Mouse (Mus musculus) left cerebral cortex, adult 2 months (tissue): ENCODE measurements around the gene Serpinb8. TPM values are rescaled to one million over a fixed set of nuclear protein-coding genes. Genes with fewer than 3 reads are reported as not detected.

Source experiments
- DNase-seq, 2 experiments: peaks; one replicate each; pipeline ENCODE4 v3.0.0; 2021 to 2022; ENCODE audit warnings: low spot score in 2 of 2, mixed read lengths in 1 of 2; ENCODE audit errors: extremely low spot score in 1 of 2
- H3K27ac ChIP-seq: fragments of 200-600 bp; 2 replicates; pipeline ENCODE4 v1.8.1; 2022
- H3K4me3 ChIP-seq: fragments of 200-600 bp; 2 replicates; pipeline ENCODE4 v1.8.1; 2022
- CTCF ChIP-seq: fragments of 200-600 bp; IDR thresholded peaks from 2 replicates; pipeline ENCODE4 v1.8.1; 2022; ENCODE audit warnings: antibody characterized with exemption, mild to moderate bottlenecking, moderate library complexity
- intact Hi-C: fragments of 180-260 bp; cut with DNase I; formaldehyde crosslinking; loops from one replicate; pipeline ENCODE4 v1.15.1; 2025
- total RNA-seq, 2 experiments: library from RNA; stranded (reverse); gene quantifications; 2 replicates each; pipeline ENCODE4 v1.2.3; 2021

The Serpinb8 gene
- total RNA-seq, 2 experiments from 2014 or later: 16.0 to 17.7 TPM

DNA sequence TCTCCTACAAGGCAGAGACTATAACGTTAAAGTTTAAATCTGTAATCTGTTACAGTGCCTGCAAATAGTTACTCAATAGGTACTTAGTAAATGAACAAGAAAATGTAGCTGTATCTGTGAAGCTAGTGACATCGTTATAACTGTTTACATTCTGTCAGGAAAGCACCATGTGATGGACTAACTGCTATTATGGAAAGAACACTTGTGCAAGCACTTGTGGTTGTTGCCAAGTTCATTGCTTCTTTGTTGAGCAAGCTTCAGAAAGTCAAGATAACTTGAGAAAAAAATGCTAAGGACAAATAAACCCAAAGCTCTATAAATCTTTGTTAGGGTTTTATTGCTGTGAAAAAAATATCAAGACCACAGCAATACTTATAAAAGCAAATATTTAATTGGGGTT, 67.9 kb downstream of the Serpinb8 start:
- no peak for DNase-seq
- intact Hi-C loops: no loop called here
- TF ChIP-seq CTCF: no peak
- H3K4me3 ChIP-seq: no peak overlapping the region
- H3K27ac ChIP-seq: no peak overlapping the region

Other genes starting within 250 kb of the Serpinb8 start
- not detected for gene Serpinb11, start 228.8 kb upstream of the Serpinb8 start, total RNA-seq
- gene Serpinb7, start 190.4 kb upstream of the Serpinb8 start, total RNA-seq: not detected
- gene Serpinb2, start 78.6 kb upstream of the Serpinb8 start, total RNA-seq: not detected